Mouse (Mus musculus) MEL (cell line): ENCODE measurements at regions not wholly inside any gene's neighbourhood (a gene's known extent, or its start where the extent isn't known, plus 50 kb on each side); places are given as distances from the start of the nearest gene placed in this dataset.

Source experiments
- DNase-seq: peaks from one replicate; pipeline ENCODE4 v3.0.0; 2011; ENCODE audit warnings: low read depth, low spot score
- H3K27ac ChIP-seq: 2 replicates; pipeline ENCODE4 v1.5.1; 2012; ENCODE audit warnings: low read depth, mild to moderate bottlenecking, control low read depth, low read length, moderate library complexity; ENCODE audit not compliant: control insufficient read depth
- H3K27me3 ChIP-seq, 2 experiments: fragments of 150-350 bp in 1 of 2; sonication (generic) in 1 of 2; 2 replicates each; pipeline ENCODE4 v1.6.1; 2012; ENCODE audit warnings: low read length in 2 of 2, mild to moderate bottlenecking in 2 of 2, improper control_type of control experiment in 1 of 2, moderate library complexity in 1 of 2; ENCODE audit not compliant: insufficient read depth in 2 of 2, control insufficient read depth in 1 of 2
- H3K36me3 ChIP-seq, 2 experiments: 2 replicates each; pipeline ENCODE4 v1.6.1; 2012 to 2014; ENCODE audit warnings: low read length in 2 of 2, improper control_type of control experiment in 1 of 2, inconsistent platforms in 1 of 2, mild to moderate bottlenecking in 1 of 2; ENCODE audit not compliant: insufficient read depth in 2 of 2, control insufficient read depth in 1 of 2
- H3K4me1 ChIP-seq, 2 experiments: fragments of 150-350 bp in 1 of 2; sonication (generic) in 1 of 2; 2 replicates each; pipeline ENCODE4 v1.6.1; 2012; ENCODE audit warnings: low read length in 2 of 2, improper control_type of control experiment in 1 of 2, mild to moderate bottlenecking in 1 of 2; ENCODE audit not compliant: insufficient read depth in 2 of 2, control insufficient read depth in 1 of 2
- H3K4me3 ChIP-seq, 2 experiments: fragments of 150-350 bp in 1 of 2; sonication (generic) in 1 of 2; 2 replicates each; pipeline ENCODE4 v1.5.1; 2012; ENCODE audit warnings: low read depth in 2 of 2, low read length in 2 of 2, mild to moderate bottlenecking in 2 of 2, moderate library complexity in 2 of 2, control low read depth in 1 of 2, improper control_type of control experiment in 1 of 2; ENCODE audit not compliant: control insufficient read depth in 1 of 2, insufficient read depth in 1 of 2
- H3K79me2 ChIP-seq: 2 replicates; pipeline ENCODE4 v1.6.1; 2012; ENCODE audit warnings: mild to moderate bottlenecking, low read length, moderate library complexity; ENCODE audit not compliant: control insufficient read depth, poor library complexity, insufficient read depth
- H3K9ac ChIP-seq: 2 replicates; pipeline ENCODE4 v1.6.1; 2012; ENCODE audit warnings: low read depth, mild to moderate bottlenecking, control low read depth, low read length, moderate library complexity; ENCODE audit not compliant: control insufficient read depth, poor library complexity, severe bottlenecking
- H3K9me3 ChIP-seq: fragments of 150-350 bp; sonication (generic); replicated peaks from 2 replicates; pipeline ENCODE4 v1.6.1; 2012; ENCODE audit warnings: mild to moderate bottlenecking, low read length, improper control_type of control experiment, moderate library complexity; ENCODE audit not compliant: insufficient read depth
- CHD2 ChIP-seq: IDR thresholded peaks from 2 replicates; pipeline ENCODE4 v1.6.1; 2011; ENCODE audit warnings: low read length, improper control_type of control experiment
- CTCF ChIP-seq, 3 experiments: IDR thresholded peaks in 2 of 3; conservative IDR thresholded peaks in 1 of 3; 2 replicates each; pipeline ENCODE4 v1.5.1; 2011 to 2012; ENCODE audit warnings: low read length in 3 of 3, low read depth in 2 of 3, mild to moderate bottlenecking in 2 of 3, improper control_type of control experiment in 1 of 3, inconsistent platforms in 1 of 3, mixed read lengths in 1 of 3, moderate library complexity in 1 of 3; ENCODE audit not compliant: control insufficient read depth in 1 of 3, insufficient read depth in 1 of 3, poor library complexity in 1 of 3, severe bottlenecking in 1 of 3
- E2F4 ChIP-seq: IDR thresholded peaks from 2 replicates; pipeline ENCODE4 v1.6.1; 2011; ENCODE audit warnings: low read depth, low read length, improper control_type of control experiment, borderline replicate concordance
- EP300 ChIP-seq, 2 experiments: IDR thresholded peaks; 2 replicates each; pipeline ENCODE4 v1.6.1; 2011; ENCODE audit warnings: improper control_type of control experiment in 2 of 2, low read length in 2 of 2, low read depth in 1 of 2, mild to moderate bottlenecking in 1 of 2
- GABPA ChIP-seq: IDR thresholded peaks from 2 replicates; pipeline ENCODE4 v1.6.1; 2012; ENCODE audit warnings: low read depth, mild to moderate bottlenecking, inconsistent platforms, low read length, improper control_type of control experiment, moderate library complexity
- HCFC1 ChIP-seq: IDR thresholded peaks from 2 replicates; pipeline ENCODE4 v1.6.1; 2012; ENCODE audit warnings: low read depth, mild to moderate bottlenecking, inconsistent platforms, low read length, improper control_type of control experiment, moderate library complexity
- KAT2A ChIP-seq: conservative IDR thresholded peaks from 2 replicates; pipeline ENCODE4 v1.6.1; 2012; ENCODE audit warnings: low read depth, low read length, improper control_type of control experiment, inconsistent platforms
- MAFK ChIP-seq: IDR thresholded peaks from 2 replicates; pipeline ENCODE4 v1.6.1; 2011; ENCODE audit warnings: low read depth, mild to moderate bottlenecking, low read length, improper control_type of control experiment, borderline replicate concordance
- MAZ ChIP-seq: IDR thresholded peaks from 2 replicates; pipeline ENCODE4 v1.6.1; 2012; ENCODE audit warnings: low read depth, mild to moderate bottlenecking, inconsistent platforms, low read length, improper control_type of control experiment
- MEF2A ChIP-seq: IDR thresholded peaks from 2 replicates; pipeline ENCODE4 v1.6.1; 2014; ENCODE audit warnings: low read depth, mild to moderate bottlenecking, inconsistent platforms, low read length, improper control_type of control experiment; ENCODE audit not compliant: poor library complexity, insufficient replicate concordance, severe bottlenecking; ENCODE audit errors: extremely low read depth
- MYB ChIP-seq: IDR thresholded peaks from 2 replicates; pipeline ENCODE4 v1.6.1; 2011; ENCODE audit warnings: mild to moderate bottlenecking, low read depth, low read length, improper control_type of control experiment
- NELFE ChIP-seq: IDR thresholded peaks from 2 replicates; pipeline ENCODE4 v1.6.1; 2011; ENCODE audit warnings: low read depth, low read length, improper control_type of control experiment
- NRF1 ChIP-seq: IDR thresholded peaks from 2 replicates; pipeline ENCODE4 v1.6.1; 2014; ENCODE audit warnings: low read depth, mild to moderate bottlenecking, inconsistent platforms, low read length, improper control_type of control experiment, moderate library complexity; ENCODE audit not compliant: poor library complexity, insufficient read depth, severe bottlenecking
- POLR2AphosphoS2 ChIP-seq: IDR thresholded peaks from 2 replicates; pipeline ENCODE4 v1.6.1; 2011; ENCODE audit warnings: low read length, improper control_type of control experiment
- SIN3A ChIP-seq: IDR thresholded peaks from 2 replicates; pipeline ENCODE4 v1.6.1; 2012; ENCODE audit warnings: low read length, improper control_type of control experiment, inconsistent platforms
- SMC3 ChIP-seq: IDR thresholded peaks from 2 replicates; pipeline ENCODE4 v1.6.1; 2011; ENCODE audit warnings: low read depth, low read length, improper control_type of control experiment
- TBP ChIP-seq: IDR thresholded peaks from 2 replicates; pipeline ENCODE4 v1.8.0; 2011; ENCODE audit warnings: low read depth, low read length, improper control_type of control experiment
- TCF12 ChIP-seq: IDR thresholded peaks from 2 replicates; pipeline ENCODE4 v1.6.1; 2014; ENCODE audit warnings: low read depth, mild to moderate bottlenecking, inconsistent platforms, low read length, improper control_type of control experiment, moderate library complexity
- UBTF ChIP-seq: IDR thresholded peaks from 2 replicates; pipeline ENCODE4 v1.6.1; 2012; ENCODE audit warnings: low read depth, mild to moderate bottlenecking, inconsistent platforms, low read length, improper control_type of control experiment, moderate library complexity, borderline replicate concordance; ENCODE audit not compliant: insufficient read depth
- USF1 ChIP-seq: IDR thresholded peaks from 2 replicates; pipeline ENCODE4 v1.6.1; 2014; ENCODE audit warnings: low read depth, mild to moderate bottlenecking, inconsistent platforms, low read length, improper control_type of control experiment, moderate library complexity
- ZKSCAN1 ChIP-seq: IDR thresholded peaks from 2 replicates; pipeline ENCODE4 v1.6.1; 2012; ENCODE audit warnings: low read depth, mild to moderate bottlenecking, inconsistent platforms, low read length, improper control_type of control experiment, moderate library complexity
- ZMIZ1 ChIP-seq: IDR thresholded peaks from 2 replicates; pipeline ENCODE4 v1.6.1; 2012; ENCODE audit warnings: low read depth, mild to moderate bottlenecking, inconsistent platforms, low read length, improper control_type of control experiment, moderate library complexity

DNA sequence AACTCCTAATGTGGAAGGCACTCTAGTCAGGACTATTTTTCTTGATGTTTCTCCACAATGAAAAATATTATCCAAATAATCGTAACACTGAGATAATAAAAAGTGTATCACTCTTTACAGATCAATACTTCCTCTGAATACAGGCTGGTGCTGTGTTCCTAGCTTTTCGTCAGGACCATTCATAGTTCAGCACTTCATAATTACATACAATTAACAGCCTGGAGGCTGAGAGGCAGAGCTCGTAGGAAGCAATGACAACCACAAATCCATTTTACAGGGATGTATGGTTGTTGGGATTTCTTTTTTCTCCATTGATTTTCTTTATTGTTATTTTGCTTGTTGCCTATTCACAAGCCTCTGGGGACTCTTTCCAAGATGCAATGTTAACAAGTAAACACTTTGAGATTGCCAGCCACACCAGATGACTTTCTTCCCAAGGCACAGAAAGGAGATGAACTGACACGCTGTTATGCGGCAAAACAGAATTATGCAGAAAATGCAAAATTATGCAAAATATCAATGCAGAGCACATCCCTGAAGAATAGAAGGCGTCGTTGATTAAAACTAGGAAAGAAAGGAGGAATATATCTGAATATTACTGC is 142.2 kb downstream of the Rps29 start:
- Histone ChIP-seq H3K9me3 (no peaks in the 10 kb centered on the region), H3K27me3 (no peaks in the 10 kb centered on the region), H3K79me2 (no peaks in the 10 kb centered on the region), H3K27ac (no peak overlapping the region), H3K4me3 (no peak overlapping the region), H3K36me3 (no peaks in the 10 kb centered on the region), H3K4me1 (no peaks in the 10 kb centered on the region), H3K9ac (no peak overlapping the region)
- no peak for DNase-seq
- TF ChIP-seq UBTF, result no peak
- TF ChIP-seq TBP, result no peak
- no peak for TF ChIP-seq CTCF (IDR thresholded peaks at IDR 0.05 in 2 of 3, conservative IDR thresholded peaks at IDR 0.05 in 1 of 3; ENCODE audit: control insufficient read depth in 1 of 3, insufficient read depth in 1 of 3, low read depth in 2 of 3, low read length in 3 of 3, poor library complexity in 1 of 3, severe bottlenecking in 1 of 3)
- no peak for TF ChIP-seq MAFK
- TF ChIP-seq NRF1, result no peak
- no peak for TF ChIP-seq ZKSCAN1
- no peak for TF ChIP-seq HCFC1
- no peak for TF ChIP-seq EP300 (IDR thresholded peaks at IDR 0.05; ENCODE audit: low read depth in 1 of 2, low read length in 2 of 2)

DNA sequence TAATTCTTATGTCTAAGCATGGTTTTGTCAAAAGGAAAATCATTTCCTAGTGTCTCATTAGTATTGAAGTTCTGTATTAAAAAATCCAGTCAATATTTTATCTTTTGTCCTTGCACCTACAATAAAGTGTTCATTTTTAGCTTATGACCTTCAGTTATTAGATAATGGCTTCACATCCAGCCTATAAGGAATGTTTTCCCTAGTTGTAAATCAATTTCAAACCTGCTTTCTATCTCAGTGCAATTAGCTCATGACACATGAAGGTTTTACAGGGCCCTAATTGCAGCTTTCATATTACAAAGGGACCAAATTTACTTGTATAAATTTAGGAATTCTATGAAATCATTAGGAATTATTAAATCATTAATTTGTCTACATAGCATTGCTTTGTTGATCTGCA is 153.8 kb downstream of the Rps29 start:
- TF ChIP-seq ZKSCAN1 (no peak), POLR2AphosphoS2 (no peak), TCF12 (no peak), HCFC1 (no peak), SMC3 (no peak)
- no peak overlapping the region for H3K9ac ChIP-seq
- H3K79me2 ChIP-seq, result no peaks in the 10 kb centered on the region
- H3K4me3 ChIP-seq, result no peak overlapping the region
- H3K4me1 ChIP-seq, result no peaks in the 10 kb centered on the region
- no peaks in the 10 kb centered on the region for H3K36me3 ChIP-seq
- H3K27ac ChIP-seq, result no peak overlapping the region
- no peaks in the 10 kb centered on the region for H3K27me3 ChIP-seq
- DNase-seq, result no peak
- no peaks in the 10 kb centered on the region for H3K9me3 ChIP-seq

DNA sequence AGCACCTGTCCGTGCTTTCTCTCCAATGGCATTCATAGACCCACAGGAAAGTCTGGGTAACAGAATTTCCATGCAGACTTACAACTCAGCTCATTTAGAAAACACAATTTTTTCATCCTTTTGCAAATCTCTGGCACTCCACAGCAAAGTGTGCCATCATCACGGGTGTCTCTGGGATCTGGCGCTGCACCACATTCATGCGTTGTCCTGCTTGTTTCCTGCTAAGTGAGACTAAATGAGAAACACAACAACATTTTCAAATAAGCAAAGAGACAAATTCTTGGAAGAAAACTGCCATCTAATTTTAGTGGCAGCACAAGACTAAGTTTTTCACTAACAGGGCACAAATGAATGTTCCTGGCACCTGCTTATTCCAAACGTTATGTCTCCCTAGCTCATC is 156.9 kb downstream of the Rps29 start:
- H3K9ac ChIP-seq, result no peak overlapping the region

More for the DNA sequence above, 156.9 kb downstream of the Rps29 start:
- H3K27ac ChIP-seq, result no peak overlapping the region
- no peaks in the 10 kb centered on the region for H3K4me1 ChIP-seq
- H3K36me3 ChIP-seq, result no peaks in the 10 kb centered on the region
- H3K79me2 ChIP-seq, result no peaks in the 10 kb centered on the region
- H3K27me3 ChIP-seq, result no peaks in the 10 kb centered on the region
- no peak for TF ChIP-seq SMC3
- TF ChIP-seq ZMIZ1, result no peak
- TF ChIP-seq E2F4, result no peak
- no peak for TF ChIP-seq TCF12
- no peak for TF ChIP-seq NELFE
- TF ChIP-seq ZKSCAN1, result no peak
- no peak for TF ChIP-seq CHD2
- no peak for TF ChIP-seq SIN3A
- no peak for TF ChIP-seq GABPA
- no peak for TF ChIP-seq MEF2A
- no peak for TF ChIP-seq MAZ
- TF ChIP-seq KAT2A, result no peak
- TF ChIP-seq MYB, result no peak
- no peak for TF ChIP-seq USF1
- TF ChIP-seq, all 39 proteins: peak for 0
- DNase-seq, result no peak
- no peak overlapping the region for H3K4me3 ChIP-seq
- H3K9me3 ChIP-seq, result no peaks in the 10 kb centered on the region
